Mouse (Mus musculus): ENCODE data around the gene Ramp2. TPM values are rescaled to one million over a fixed set of nuclear protein-coding genes. Genes with fewer than 3 reads are reported as not detected.

Gene Ramp2
- total RNA-seq (2023): 0.92 TPM

DNA sequence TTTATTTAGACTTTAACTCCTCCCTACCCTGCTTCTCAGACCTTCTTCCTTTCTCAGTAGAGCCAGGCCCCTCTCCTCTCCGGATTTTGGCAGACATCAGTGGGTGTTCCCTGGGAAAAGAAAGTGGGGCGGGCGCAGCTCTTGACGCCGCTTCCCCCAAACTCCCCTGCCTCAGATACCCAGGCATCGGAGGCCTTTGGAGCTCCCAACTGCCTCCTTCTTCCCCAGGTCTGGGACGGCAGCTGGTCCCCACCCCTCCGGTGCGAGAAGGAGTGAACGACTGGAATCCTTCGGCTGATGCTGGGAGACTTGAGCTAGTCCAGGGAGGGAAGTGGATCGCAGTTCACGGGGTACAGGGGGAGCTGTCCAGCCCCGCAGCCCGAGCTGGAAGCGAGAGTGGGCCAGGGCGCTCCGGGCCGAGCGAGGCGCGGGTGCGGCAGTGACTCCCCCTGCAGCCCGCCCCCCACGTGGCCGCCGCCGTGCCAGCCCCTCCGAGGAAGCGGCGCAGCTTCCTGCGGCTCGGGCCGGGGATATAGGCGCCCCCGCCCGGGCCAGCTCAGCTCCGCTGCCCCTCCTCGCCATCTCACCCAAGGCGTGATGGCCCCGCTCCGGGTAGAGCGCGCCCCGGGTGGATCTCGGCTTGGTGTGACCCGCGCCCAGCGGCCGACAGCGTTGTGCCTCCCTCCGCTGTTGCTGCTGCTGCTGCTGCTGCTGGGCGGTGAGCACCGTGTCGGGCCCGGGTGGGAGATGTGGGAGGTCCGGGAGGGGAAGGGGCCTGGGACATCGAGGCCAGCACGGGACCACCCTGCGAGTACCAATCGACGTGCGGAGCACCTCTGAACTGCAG, at the start of gene Ramp2:
TSS of gene Ramp2 (plus strand) at position 174 of the 847 bp plus-strand sequence.

GRCm38 (mm10) chr11:101226065-101226701, 19.6 kb upstream of the Ramp2 start, which contains the start of gene Ezh1:
Gene Ezh1, minus strand, starts transcription at chr11:101226463.

DNA sequence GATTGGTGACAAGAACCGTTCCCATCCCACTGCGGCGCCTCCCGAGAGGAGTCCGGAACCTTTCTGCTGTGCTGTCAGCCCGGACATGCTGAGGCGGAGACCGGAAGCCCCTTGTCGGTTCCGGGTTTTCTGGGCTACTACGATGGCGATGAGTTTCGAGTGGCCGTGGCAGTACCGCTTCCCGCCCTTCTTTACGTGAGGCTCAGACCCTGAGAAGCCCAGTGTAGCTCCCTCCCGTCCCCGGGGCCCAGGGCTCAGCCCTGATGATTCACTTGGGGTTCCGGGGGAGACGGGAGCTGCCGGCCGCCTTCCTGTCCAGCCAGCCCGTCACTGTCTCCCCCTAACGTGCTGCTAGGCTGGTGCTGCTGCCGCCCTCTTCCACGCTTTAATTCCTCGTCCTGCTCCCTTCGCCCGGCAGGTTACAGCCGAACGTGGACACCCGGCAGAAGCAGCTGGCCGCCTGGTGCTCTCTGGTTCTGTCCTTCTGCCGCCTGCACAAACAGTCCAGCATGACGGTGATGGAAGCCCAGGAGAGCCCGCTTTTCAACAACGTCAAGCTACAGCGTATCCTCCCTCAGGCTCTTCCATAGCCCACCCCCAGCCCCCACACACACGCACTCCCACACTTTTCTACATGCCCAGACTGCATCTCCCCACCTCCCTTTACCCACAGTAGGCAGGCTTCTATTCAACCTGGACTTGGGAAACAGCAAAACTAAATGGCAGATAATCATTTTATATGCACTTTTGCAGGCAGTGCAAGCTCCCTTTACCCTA, 8.0 kb downstream of the Ramp2 start, which contains the start of gene Vps25:
TSS of gene Vps25 (plus strand) at position 95 of the 777 bp plus-strand sequence.

GRCm38 (mm10) chr11:101259948-101260825, 14.4 kb downstream of the Ramp2 start, which contains the start of gene Wnk4:
Gene Wnk4, plus strand, starts transcription at chr11:101260567.

DNA sequence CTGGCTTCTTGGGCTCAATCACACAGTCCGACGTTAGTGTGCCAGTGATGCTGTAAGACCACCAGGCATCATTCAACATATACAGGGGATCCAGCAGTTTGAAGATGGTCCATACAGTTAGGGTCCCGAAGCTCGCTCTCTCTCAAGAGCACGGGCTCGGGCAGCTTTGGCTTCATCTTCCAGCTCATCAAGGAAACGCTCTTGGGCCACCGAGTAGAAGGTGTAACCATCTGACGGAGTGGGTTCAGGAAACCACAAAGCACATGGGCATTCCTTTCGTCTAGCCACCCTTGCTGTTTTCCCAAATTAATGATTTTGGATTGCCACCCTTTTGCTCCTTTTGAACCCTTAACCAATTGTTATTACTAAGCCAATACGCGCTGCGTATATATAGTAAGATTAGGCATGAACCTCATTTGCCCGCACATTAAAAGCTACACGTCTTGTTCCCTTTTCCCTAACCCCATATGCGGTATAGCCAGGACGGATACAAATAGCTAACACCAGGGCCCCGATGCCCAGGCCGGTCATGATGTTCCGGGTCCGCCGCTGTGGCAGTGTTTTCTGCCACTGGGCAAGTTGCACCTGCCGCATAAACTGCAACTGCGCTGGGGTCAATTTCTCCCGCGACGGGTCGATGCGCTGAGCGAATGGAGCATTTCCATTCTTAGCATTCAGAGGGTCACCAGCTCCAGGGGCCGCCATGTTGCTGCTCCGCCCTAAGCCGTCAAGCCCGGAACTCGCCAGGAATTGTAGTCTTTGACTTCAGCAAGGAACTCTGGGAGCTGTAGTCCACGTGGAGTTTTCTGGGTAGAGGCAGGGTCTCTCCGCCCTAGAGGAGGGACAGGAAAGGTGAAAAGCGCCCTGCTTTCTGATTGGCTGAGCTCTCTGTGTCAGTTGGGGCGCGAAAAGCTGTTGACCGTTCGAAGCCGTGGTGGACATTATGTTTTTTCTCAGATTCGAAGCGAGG, 32.7 kb downstream of the Ramp2 start, which contains the start of the genes Cntd1 and Coa3:
TSS of gene Cntd1 (plus strand) at position 790 of the 970 bp plus-strand sequence.
TSS of gene Coa3 (minus strand) at position 892 of the 970 bp plus-strand sequence.

DNA sequence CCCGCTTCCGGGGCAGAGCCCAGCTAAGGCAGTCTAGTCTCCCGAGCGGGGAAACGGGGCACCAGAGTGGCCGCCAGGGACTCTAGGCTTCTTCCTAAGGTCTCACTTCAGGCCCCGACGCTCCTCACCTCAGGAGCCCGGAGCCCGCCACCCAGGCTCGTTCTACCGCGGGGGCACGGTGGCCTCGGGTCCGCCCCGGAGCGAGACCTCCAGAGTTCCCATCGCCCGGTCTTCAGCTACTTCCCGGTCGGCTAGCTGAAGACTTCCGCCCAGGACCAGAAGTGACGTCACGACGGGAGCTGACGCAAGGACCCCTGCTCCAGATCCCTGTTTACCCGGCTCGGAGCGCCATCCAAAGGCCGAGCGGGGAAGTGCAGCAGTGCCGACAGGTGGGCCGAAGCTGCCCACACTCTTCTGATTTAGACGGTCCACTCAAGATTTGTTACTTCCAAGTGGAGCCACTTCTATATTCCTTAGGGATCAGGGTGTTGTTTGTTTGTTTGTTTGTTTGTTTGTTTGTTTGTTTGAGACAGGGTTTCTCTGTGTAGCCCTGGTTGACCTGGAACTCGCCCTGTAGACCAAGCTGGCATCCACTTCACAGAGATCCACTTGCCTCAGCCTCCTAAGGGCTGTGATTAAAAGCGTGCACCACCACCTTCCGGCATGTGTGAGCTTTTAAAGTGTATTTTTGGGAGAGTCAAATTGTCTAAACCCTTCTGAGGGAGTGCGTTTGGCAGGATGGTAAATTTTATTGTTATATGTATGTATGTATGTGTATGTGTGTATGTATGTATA, 56.4 kb downstream of the Ramp2 start, which contains the start of gene Becn1:
TSS of gene Becn1 (minus strand) at position 283 of the 795 bp plus-strand sequence.

Other genes with a start within 250 kb of the Ramp2 start
- 4.4 TPM for gene Atp6v0a1, start 236.6 kb upstream of the Ramp2 start, total RNA-seq (2023)
- 9.6 TPM for gene Naglu, start 176.0 kb upstream of the Ramp2 start, total RNA-seq (2023)
- gene Hsd17b1, start 167.6 kb upstream of the Ramp2 start, total RNA-seq (2023): 2.8 TPM
- gene Coasy, start 163.5 kb upstream of the Ramp2 start, total RNA-seq (2023): 11.5 TPM
- gene Mlx, start 158.8 kb upstream of the Ramp2 start, total RNA-seq (2023): 47.4 TPM
- 3.9 TPM for gene Psmc3ip, start 150.6 kb upstream of the Ramp2 start, total RNA-seq (2023)
- 86.7 TPM for gene Retreg3, start 126.1 kb upstream of the Ramp2 start, total RNA-seq (2023)
- 15.4 TPM for gene Tubg1, start 126.1 kb upstream of the Ramp2 start, total RNA-seq (2023)
- 0.98 TPM for gene Tubg2, start 90.1 kb upstream of the Ramp2 start, total RNA-seq (2023)
- gene Cntnap1, start 75.5 kb upstream of the Ramp2 start, total RNA-seq (2023): 0.38 TPM
- 0.56 TPM for gene Plekhh3, start 74.7 kb upstream of the Ramp2 start, total RNA-seq (2023)
- gene Ccr10, start 70.6 kb upstream of the Ramp2 start, total RNA-seq (2023): not detected
- gene Ezh1, start 19.6 kb upstream of the Ramp2 start, total RNA-seq (2023): 91.5 TPM
- gene Vps25, start 7.7 kb downstream of the Ramp2 start, total RNA-seq (2023): 65.9 TPM
- 2.5 TPM for gene Wnk4, start 14.5 kb downstream of the Ramp2 start, total RNA-seq (2023)
- not detected for gene Cntd1, start 33.0 kb downstream of the Ramp2 start, total RNA-seq (2023)
- gene Coa3, start 33.1 kb downstream of the Ramp2 start, total RNA-seq (2023): 26.4 TPM
- 187 TPM for gene Becn1, start 56.3 kb downstream of the Ramp2 start, total RNA-seq (2023)
- gene Psme3, start 70.2 kb downstream of the Ramp2 start, total RNA-seq (2023): 128 TPM
- gene Aoc2, start 79.0 kb downstream of the Ramp2 start, total RNA-seq (2023): 22.4 TPM
- gene Aoc3, start 84.6 kb downstream of the Ramp2 start, total RNA-seq (2023): 0.68 TPM
- not detected for gene G6pc, start 121.5 kb downstream of the Ramp2 start, total RNA-seq (2023)
- gene Aarsd1, start 171.6 kb downstream of the Ramp2 start, total RNA-seq (2023): 21.6 TPM
- 3.0 TPM for gene Gm27029, start 178.8 kb downstream of the Ramp2 start, total RNA-seq (2023)
- 22.3 TPM for gene Rundc1, start 179.1 kb downstream of the Ramp2 start, total RNA-seq (2023)
- gene Ptges3l, start 179.3 kb downstream of the Ramp2 start, total RNA-seq (2023): 5.2 TPM
- gene Rpl27, start 196.3 kb downstream of the Ramp2 start, total RNA-seq (2023): 120 TPM
- gene Ifi35, start 202.4 kb downstream of the Ramp2 start, total RNA-seq (2023): 71.2 TPM
- gene Rnd2, start 219.0 kb downstream of the Ramp2 start, total RNA-seq (2023): 1.2 TPM
- 8.6 TPM for gene Vat1, start 220.2 kb downstream of the Ramp2 start, total RNA-seq (2023)